Mouse (Mus musculus): ENCODE data around the gene Rmi2. TPM values are rescaled to one million over a fixed set of nuclear protein-coding genes. Genes with fewer than 3 reads are reported as not detected.
A peak's percentile ranks its signal among the peaks of the same experiment; 100 is the strongest.

Gene Rmi2
- polyA plus RNA-seq, 1 experiment from 2014 or later: 0.44 TPM

DNA sequence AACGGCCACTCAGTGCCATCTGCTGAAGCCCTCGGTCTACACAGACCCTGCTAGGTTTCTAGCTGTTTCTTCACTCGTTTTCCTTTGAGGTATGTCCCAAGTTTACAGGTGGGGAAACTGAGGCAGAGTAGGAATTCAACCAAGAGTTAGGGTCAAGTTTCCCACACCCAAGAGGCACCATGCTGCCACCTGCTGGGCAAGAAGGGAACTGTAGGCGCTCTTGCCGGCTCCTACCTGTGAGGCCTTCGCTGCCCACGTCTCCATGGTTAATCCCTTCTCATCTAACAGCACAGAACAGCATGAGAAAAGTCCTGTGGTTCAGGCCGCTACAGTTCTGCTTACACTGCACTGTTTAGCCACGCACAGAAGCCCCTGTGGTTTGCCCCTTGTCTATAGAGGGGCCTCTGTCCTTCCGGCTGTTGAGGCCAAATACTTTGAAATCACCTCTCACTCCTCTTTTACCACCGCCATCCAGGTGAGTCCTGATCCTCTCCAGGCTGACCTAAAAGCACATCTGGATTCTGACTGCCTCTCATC is 33.1 kb downstream of the Rmi2 start:
- ATAC-seq (ENCODE audit: low read depth): no peak
- Histone ChIP-seq H3K9ac (replicated peaks; ENCODE audit: low read depth, low read length) (no peak overlapping the region), H3K9me3 (ENCODE audit: control insufficient read depth, low read length) (no peaks in the 10 kb centered on the region), H3K36me3 (ENCODE audit: control insufficient read depth, insufficient read depth, low read length) (no peaks in the 10 kb centered on the region), H3K27me3 (ENCODE audit: control insufficient read depth, insufficient read depth, low read length) (no peaks in the 10 kb centered on the region), H3K4me1 (ENCODE audit: control insufficient read depth, insufficient read depth, low read length) (no peaks in the 10 kb centered on the region), H3K27ac (ENCODE audit: low read depth, low read length) (no peak overlapping the region), H3K4me2 (ENCODE audit: low read depth, low read length) (no peak overlapping the region), H3K4me3 (ENCODE audit: low read depth, low read length) (no peak overlapping the region)
- WGBS: 41% methylated on average over 11 of the region's 11 CpGs

DNA sequence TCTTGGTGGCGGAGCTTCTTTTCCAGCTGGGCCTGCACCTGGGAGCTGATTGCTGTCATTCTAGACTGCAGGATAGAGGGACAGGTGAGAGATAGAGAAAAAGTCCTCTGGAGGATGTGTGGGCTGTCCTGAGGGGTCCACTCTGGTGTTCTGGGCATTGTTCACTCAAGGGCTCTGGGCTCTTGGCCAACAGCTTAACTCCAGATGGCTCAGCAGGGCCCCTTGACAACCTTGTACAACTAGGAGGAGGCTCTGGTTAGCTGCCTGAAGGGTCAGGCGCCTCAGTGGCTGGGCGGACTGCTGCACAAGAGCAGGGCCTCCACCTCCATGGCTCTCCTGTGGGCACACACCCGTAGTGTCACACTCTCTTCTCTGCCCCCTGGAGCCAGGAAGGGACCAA is 36.1 kb downstream of the Rmi2 start:
- ATAC-seq (ENCODE audit: low read depth): no peak
- Histone ChIP-seq H3K4me3 (ENCODE audit: low read depth, low read length) (no peak overlapping the region), H3K9me3 (ENCODE audit: control insufficient read depth, low read length) (no peaks in the 10 kb centered on the region), H3K4me1 (ENCODE audit: control insufficient read depth, insufficient read depth, low read length) (no peaks in the 10 kb centered on the region), H3K4me2 (ENCODE audit: low read depth, low read length) (no peak overlapping the region), H3K9ac (replicated peaks; ENCODE audit: low read depth, low read length) (no peak overlapping the region), H3K36me3 (ENCODE audit: control insufficient read depth, insufficient read depth, low read length) (no peaks in the 10 kb centered on the region), H3K27me3 (ENCODE audit: control insufficient read depth, insufficient read depth, low read length) (no peaks in the 10 kb centered on the region), H3K27ac (ENCODE audit: low read depth, low read length) (no peak overlapping the region)
- WGBS: 63% methylated on average over 4 of the region's 4 CpGs

DNA sequence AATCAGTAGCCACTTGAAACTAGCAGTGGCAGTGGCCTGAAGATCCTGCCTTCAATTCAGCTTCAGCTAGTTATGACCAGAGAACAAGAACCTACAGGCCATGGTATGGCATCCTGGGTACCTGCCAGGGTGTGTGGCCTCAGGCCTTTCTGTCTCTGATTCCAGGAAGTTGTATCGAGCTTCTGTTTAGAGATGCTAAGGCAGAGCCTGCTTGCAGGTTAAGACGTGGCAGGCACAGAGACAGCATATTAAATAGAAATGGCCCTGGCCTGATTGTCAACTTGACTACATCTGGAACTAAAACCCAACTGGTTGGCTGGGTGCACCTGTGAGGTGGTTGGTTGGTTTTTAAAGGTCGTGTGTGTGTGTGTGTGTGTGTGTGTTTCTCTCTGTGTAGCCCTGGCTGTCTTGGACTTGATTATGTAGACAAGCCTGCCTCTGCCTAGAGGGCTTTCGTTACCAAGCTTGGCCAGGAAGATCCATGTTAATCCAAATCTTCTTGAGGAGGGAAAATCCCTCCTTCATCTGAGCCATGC is 38.0 kb downstream of the Rmi2 start:
- WGBS: 64% methylated on average over 4 of the region's 4 CpGs
- Histone ChIP-seq H3K27me3 (ENCODE audit: control insufficient read depth, insufficient read depth, low read length) (no peaks in the 10 kb centered on the region), H3K9me3 (ENCODE audit: control insufficient read depth, low read length) (no peaks in the 10 kb centered on the region), H3K4me1 (ENCODE audit: control insufficient read depth, insufficient read depth, low read length) (no peaks in the 10 kb centered on the region), H3K9ac (replicated peaks; ENCODE audit: low read depth, low read length) (no peak overlapping the region), H3K4me3 (ENCODE audit: low read depth, low read length) (no peak overlapping the region), H3K27ac (ENCODE audit: low read depth, low read length) (no peak overlapping the region), H3K4me2 (ENCODE audit: low read depth, low read length) (no peak overlapping the region), H3K36me3 (ENCODE audit: control insufficient read depth, insufficient read depth, low read length) (no peaks in the 10 kb centered on the region)
- no peak for ATAC-seq (ENCODE audit: low read depth)

DNA sequence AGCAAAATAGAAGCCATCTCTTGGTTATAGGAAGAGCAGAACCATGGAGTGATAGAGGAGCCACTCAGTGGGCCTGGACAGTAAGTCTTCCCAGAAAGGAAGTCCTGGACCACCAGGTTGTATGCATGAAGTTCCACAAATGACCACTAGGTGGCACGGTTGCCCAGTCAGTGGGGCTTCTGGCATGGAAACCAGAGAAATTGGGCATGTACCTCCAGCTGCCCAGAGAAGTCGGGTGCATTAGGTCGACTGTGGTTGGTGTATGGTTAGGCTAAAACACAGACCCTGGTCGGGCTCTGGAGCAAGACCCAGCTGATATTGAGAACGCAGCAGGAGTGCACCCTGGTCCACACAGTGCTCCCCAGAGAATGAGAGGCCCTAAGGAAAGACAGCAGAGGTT is 38.8 kb downstream of the Rmi2 start:
- H3K27ac ChIP-seq (ENCODE audit: low read depth, low read length): no peak overlapping the region
- no peak overlapping the region for H3K4me3 ChIP-seq (ENCODE audit: low read depth, low read length)
- ATAC-seq (ENCODE audit: low read depth): peak; percentile 68; the same call in 1 of the 2 replicates
- WGBS: 8% methylated on average over 5 of the region's 5 CpGs
- H3K27me3 ChIP-seq (ENCODE audit: control insufficient read depth, insufficient read depth, low read length): no peaks in the 10 kb centered on the region
- no peak overlapping the region for H3K4me2 ChIP-seq (ENCODE audit: low read depth, low read length)
- no peaks in the 10 kb centered on the region for H3K4me1 ChIP-seq (ENCODE audit: control insufficient read depth, insufficient read depth, low read length)
- H3K9me3 ChIP-seq (ENCODE audit: control insufficient read depth, low read length): no peaks in the 10 kb centered on the region
- H3K36me3 ChIP-seq (ENCODE audit: control insufficient read depth, insufficient read depth, low read length): no peaks in the 10 kb centered on the region
- H3K9ac ChIP-seq (replicated peaks; ENCODE audit: low read depth, low read length): no peak overlapping the region

DNA sequence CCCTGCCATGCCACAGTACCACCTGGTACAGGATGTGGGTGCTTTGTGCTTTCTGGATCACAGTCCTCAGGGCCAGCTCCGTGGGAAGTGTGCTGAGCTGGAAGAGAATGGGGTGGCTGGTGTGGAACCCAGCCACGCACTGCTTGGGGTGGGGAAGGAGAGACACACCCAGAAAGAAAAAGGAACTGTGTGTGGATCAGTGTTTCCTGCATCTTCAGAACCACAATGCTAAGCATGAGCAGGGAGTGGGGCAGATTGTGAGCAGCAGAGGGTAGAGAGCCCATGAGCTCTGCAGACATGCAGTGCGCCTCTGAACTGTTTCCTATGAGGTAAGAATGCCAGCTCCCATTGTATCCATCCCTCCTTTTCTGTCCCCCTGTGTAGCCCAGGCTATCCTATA is 43.4 kb downstream of the Rmi2 start:
- no peak overlapping the region for H3K27ac ChIP-seq (ENCODE audit: low read depth, low read length)
- WGBS: 84% methylated on average over 3 of the region's 3 CpGs
- ATAC-seq (ENCODE audit: low read depth): no peak
- H3K4me3 ChIP-seq (ENCODE audit: low read depth, low read length): no peak overlapping the region
- no peaks in the 10 kb centered on the region for H3K36me3 ChIP-seq (ENCODE audit: control insufficient read depth, insufficient read depth, low read length)
- no peaks in the 10 kb centered on the region for H3K4me1 ChIP-seq (ENCODE audit: control insufficient read depth, insufficient read depth, low read length)
- H3K4me2 ChIP-seq (ENCODE audit: low read depth, low read length): no peak overlapping the region
- no peaks in the 10 kb centered on the region for H3K9me3 ChIP-seq (ENCODE audit: control insufficient read depth, low read length)
- H3K9ac ChIP-seq (replicated peaks; ENCODE audit: low read depth, low read length): no peak overlapping the region
- H3K27me3 ChIP-seq (ENCODE audit: control insufficient read depth, insufficient read depth, low read length): no peaks in the 10 kb centered on the region

DNA sequence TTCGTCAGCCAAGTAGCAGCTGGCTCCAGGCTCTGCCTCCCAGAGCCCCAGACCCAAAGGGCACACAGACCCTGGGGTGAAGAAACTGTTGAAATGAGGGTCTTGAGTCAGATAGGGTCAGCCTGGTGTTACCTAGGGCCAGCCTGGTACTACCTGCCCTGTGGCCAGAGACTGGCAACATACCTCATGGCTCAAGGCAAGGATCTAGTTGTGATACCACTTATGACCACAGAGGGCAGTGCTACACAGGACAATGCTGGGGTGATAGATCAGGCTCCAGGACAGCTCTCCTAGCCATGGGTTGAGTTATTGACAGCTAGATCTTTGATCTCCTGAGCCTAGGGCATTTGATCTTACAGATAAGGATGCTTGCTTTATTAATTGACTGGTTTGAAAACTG is 44.6 kb downstream of the Rmi2 start:
- Histone ChIP-seq H3K4me2 (ENCODE audit: low read depth, low read length) (no peak overlapping the region), H3K4me3 (ENCODE audit: low read depth, low read length) (no peak overlapping the region), H3K27me3 (ENCODE audit: control insufficient read depth, insufficient read depth, low read length) (no peaks in the 10 kb centered on the region), H3K4me1 (ENCODE audit: control insufficient read depth, insufficient read depth, low read length) (no peaks in the 10 kb centered on the region), H3K27ac (ENCODE audit: low read depth, low read length) (no peak overlapping the region), H3K9ac (replicated peaks; ENCODE audit: low read depth, low read length) (no peak overlapping the region), H3K36me3 (ENCODE audit: control insufficient read depth, insufficient read depth, low read length) (no peaks in the 10 kb centered on the region), H3K9me3 (ENCODE audit: control insufficient read depth, low read length) (no peaks in the 10 kb centered on the region)
- 91% methylated on average over 1 of the region's 1 CpGs for WGBS
- peak; percentile 53; the same call in 1 of the 2 replicates for ATAC-seq (ENCODE audit: low read depth)

DNA sequence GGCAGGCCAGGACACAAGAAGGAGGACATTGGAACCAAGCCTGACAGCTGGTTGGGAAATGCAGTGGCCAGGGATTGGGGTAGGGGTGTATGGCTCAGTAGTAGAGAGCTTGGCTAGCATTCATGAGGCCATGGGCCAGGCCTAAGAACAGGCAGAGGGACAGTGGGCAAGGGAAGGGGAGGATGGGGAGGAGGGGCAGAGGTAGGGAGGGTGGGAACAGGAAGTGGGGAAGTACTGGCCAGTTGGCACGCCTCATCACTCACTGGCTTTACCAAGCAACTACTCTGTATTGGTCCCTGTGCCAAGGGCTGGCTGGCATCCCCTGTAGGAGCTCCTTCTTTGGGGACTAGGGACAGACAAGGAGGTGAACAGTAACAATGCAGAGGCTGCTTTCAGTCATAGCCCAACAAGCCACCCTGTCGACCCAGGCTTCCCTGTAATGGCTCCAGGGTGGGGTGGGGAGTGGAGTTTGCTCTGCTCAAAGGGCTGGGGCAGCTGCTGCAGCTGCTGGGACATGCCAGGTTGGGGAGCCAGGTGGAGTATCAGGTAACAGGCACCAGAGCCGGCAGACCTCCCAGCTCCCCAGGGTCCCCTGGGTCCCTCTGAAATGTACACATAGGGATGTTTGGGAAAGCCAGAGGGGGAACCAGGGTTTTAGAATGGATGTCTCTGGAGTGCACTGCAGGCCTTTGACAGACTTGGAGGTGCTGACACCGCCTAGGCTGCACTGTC is 46.5 kb downstream of the Rmi2 start:
- no peaks in the 10 kb centered on the region for H3K4me1 ChIP-seq (ENCODE audit: control insufficient read depth, insufficient read depth, low read length)
- H3K9ac ChIP-seq (replicated peaks; ENCODE audit: low read depth, low read length): no peak overlapping the region
- H3K4me2 ChIP-seq (ENCODE audit: low read depth, low read length): no peak overlapping the region
- no peak overlapping the region for H3K27ac ChIP-seq (ENCODE audit: low read depth, low read length)
- peak; percentile 56; the same call in 1 of the 2 replicates for ATAC-seq (ENCODE audit: low read depth)
- no peaks in the 10 kb centered on the region for H3K27me3 ChIP-seq (ENCODE audit: control insufficient read depth, insufficient read depth, low read length)
- WGBS: 70% methylated on average over 4 of the region's 4 CpGs
- H3K9me3 ChIP-seq (ENCODE audit: control insufficient read depth, low read length): no peaks in the 10 kb centered on the region
- H3K36me3 ChIP-seq (ENCODE audit: control insufficient read depth, insufficient read depth, low read length): no peaks in the 10 kb centered on the region
- no peak overlapping the region for H3K4me3 ChIP-seq (ENCODE audit: low read depth, low read length)

DNA sequence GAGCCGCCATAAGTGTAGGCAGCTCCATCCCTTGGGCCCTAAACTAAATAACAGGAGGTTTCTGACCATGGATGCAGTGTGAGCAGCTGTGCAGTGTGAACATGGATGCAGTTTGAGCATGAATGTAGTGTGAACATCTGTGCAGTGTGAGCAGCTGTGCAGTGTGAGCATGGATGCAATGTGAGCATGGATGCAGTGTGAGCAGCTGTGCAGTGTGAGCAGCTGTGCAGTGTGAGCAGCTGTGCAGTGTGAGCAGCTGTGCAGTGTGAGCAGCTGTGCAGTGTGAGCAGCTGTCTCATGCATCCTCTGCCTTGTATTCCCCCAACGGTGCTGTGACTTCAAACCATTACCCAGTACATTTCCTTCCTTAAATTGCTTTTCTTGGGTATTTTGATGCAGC is 52.6 kb downstream of the Rmi2 start:
- no peak for ATAC-seq (ENCODE audit: low read depth)
- H3K36me3 ChIP-seq (ENCODE audit: control insufficient read depth, insufficient read depth, low read length): no peaks in the 10 kb centered on the region
- H3K4me1 ChIP-seq (ENCODE audit: control insufficient read depth, insufficient read depth, low read length): no peaks in the 10 kb centered on the region
- WGBS: 82% methylated on average over 2 of the region's 2 CpGs
- H3K9me3 ChIP-seq (ENCODE audit: control insufficient read depth, low read length): no peaks in the 10 kb centered on the region
- no peak overlapping the region for H3K27ac ChIP-seq (ENCODE audit: low read depth, low read length)
- H3K4me2 ChIP-seq (ENCODE audit: low read depth, low read length): no peak overlapping the region
- no peak overlapping the region for H3K9ac ChIP-seq (replicated peaks; ENCODE audit: low read depth, low read length)
- no peak overlapping the region for H3K4me3 ChIP-seq (ENCODE audit: low read depth, low read length)
- no peaks in the 10 kb centered on the region for H3K27me3 ChIP-seq (ENCODE audit: control insufficient read depth, insufficient read depth, low read length)

DNA sequence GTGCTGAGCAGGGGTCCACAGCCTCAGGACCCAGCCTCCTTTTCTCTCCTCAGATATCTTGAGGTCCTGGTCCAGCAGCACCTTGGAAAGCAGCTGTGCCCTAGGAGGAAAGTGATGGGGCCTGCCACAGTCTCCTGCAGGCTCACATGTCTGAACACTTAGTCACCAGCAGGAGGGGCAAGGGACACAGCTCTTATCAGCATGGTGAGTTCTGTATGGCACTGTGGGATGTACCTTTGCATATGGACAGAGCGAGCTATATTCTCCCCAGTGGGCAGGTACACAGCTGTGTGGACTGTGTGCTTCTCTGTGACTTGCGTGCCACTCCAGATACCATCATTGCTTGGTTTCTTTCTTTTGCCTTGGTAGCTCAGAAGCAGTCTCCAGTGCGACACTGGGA is 55.5 kb downstream of the Rmi2 start:
- ATAC-seq (ENCODE audit: low read depth): no peak

More for the DNA sequence above, 55.5 kb downstream of the Rmi2 start:
- Histone ChIP-seq H3K9ac (replicated peaks; ENCODE audit: low read depth, low read length) (no peak overlapping the region), H3K4me2 (ENCODE audit: low read depth, low read length) (no peak overlapping the region), H3K4me3 (ENCODE audit: low read depth, low read length) (no peak overlapping the region), H3K4me1 (ENCODE audit: control insufficient read depth, insufficient read depth, low read length) (no peaks in the 10 kb centered on the region), H3K27ac (ENCODE audit: low read depth, low read length) (no peak overlapping the region), H3K27me3 (ENCODE audit: control insufficient read depth, insufficient read depth, low read length) (no peaks in the 10 kb centered on the region), H3K36me3 (ENCODE audit: control insufficient read depth, insufficient read depth, low read length) (no peaks in the 10 kb centered on the region), H3K9me3 (ENCODE audit: control insufficient read depth, low read length) (no peaks in the 10 kb centered on the region)
- 76% methylated on average over 3 of the region's 3 CpGs for WGBS
